Mouse (Mus musculus) left cerebral cortex, postnatal 4 days (tissue): Measurements from ENCODE around the gene Pgpep1l. TPM values are rescaled to one million over a fixed set of nuclear protein-coding genes. Genes with fewer than 3 reads are reported as not detected.
"Not testable (repeated sequence)": the region's sequence is repeated elsewhere in the genome, so short reads cannot be mapped to it uniquely, and the experiment has no call there.

ENCODE experiments used
- DNase-seq: peaks from one replicate; pipeline ENCODE4 v3.0.0-alpha.2; 2022
- intact Hi-C: fragments of 180-260 bp; cut with DNase I; formaldehyde crosslinking; loops from one replicate; pipeline ENCODE4 v1.15.1; 2025
- total RNA-seq, 2 experiments: library from RNA; stranded (reverse); gene quantifications; 2 replicates each; pipeline ENCODE4 v1.2.3; 2021

The Pgpep1l gene
- total RNA-seq, 2 experiments from 2014 or later, result not detected

- intact Hi-C loops, result no loop called here
These were observed 19.7 kb upstream of the Pgpep1l start for GRCm38 (mm10) chr7:68283776-68284175.

GRCm38 (mm10) chr7:68283133-68283520, 19.1 kb upstream of the Pgpep1l start:
- intact Hi-C loops, DNase-seq: not testable (repeated sequence)

More at GRCm38 (mm10) chr7:68283776-68284175, 19.7 kb upstream of the Pgpep1l start:
- DNase-seq, result no peak

GRCm38 (mm10) chr7:68282304-68283132, 18.5 kb upstream of the Pgpep1l start:
- intact Hi-C loops, result no loop called here
- no peak for DNase-seq

GRCm38 (mm10) chr7:68281341-68281740, 17.3 kb upstream of the Pgpep1l start:
- no peak for DNase-seq
- intact Hi-C loops, result no loop called here

- no peak for DNase-seq
These were observed 16.4 kb upstream of the Pgpep1l start for GRCm38 (mm10) chr7:68280352-68280869.

GRCm38 (mm10) chr7:68279481-68279880, 15.4 kb upstream of the Pgpep1l start:
- intact Hi-C loops, result no loop called here
- no peak for DNase-seq

More at GRCm38 (mm10) chr7:68280352-68280869, 16.4 kb upstream of the Pgpep1l start:
- intact Hi-C loops, result no loop called here

- intact Hi-C loops, result no loop called here
- no peak for DNase-seq
These were observed 14.9 kb upstream of the Pgpep1l start for GRCm38 (mm10) chr7:68278908-68279307.

- intact Hi-C loops, result no loop called here
- DNase-seq, result no peak
These were observed 14.4 kb upstream of the Pgpep1l start for GRCm38 (mm10) chr7:68278385-68278784.

- DNase-seq, result no peak
- intact Hi-C loops, result no loop called here
These were observed 13.9 kb upstream of the Pgpep1l start for GRCm38 (mm10) chr7:68277897-68278270.

- peak; percentile 50 for DNase-seq
- intact Hi-C loops, result no loop called here
These were observed 13.2 kb upstream of the Pgpep1l start for GRCm38 (mm10) chr7:68277054-68277896.

- intact Hi-C loops, result no loop called here
- no peak for DNase-seq
These were observed 12.1 kb upstream of the Pgpep1l start for GRCm38 (mm10) chr7:68275838-68276731.

GRCm38 (mm10) chr7:68275445-68275837, 11.4 kb upstream of the Pgpep1l start:
- DNase-seq, intact Hi-C loops: not testable (repeated sequence)

GRCm38 (mm10) chr7:68274951-68275350, 10.9 kb upstream of the Pgpep1l start:
- intact Hi-C loops, result no loop called here
- no peak for DNase-seq

- DNase-seq, result no peak
- intact Hi-C loops, result no loop called here
These were observed 10.2 kb upstream of the Pgpep1l start for GRCm38 (mm10) chr7:68274218-68274617.

GRCm38 (mm10) chr7:68273515-68273914, 9.5 kb upstream of the Pgpep1l start, which contains the start of gene Fam169b:
Gene Fam169b, plus strand, starts transcription at chr7:68273839.
- no peak for DNase-seq
- intact Hi-C loops, result no loop called here

GRCm38 (mm10) chr7:68272607-68273006, 8.6 kb upstream of the Pgpep1l start:
- intact Hi-C loops, result no loop called here

GRCm38 (mm10) chr7:68271816-68272215, 7.8 kb upstream of the Pgpep1l start:
- no peak for DNase-seq
- intact Hi-C loops, result no loop called here

More at GRCm38 (mm10) chr7:68272607-68273006, 8.6 kb upstream of the Pgpep1l start:
- DNase-seq, result no peak

- DNase-seq, result no peak
- intact Hi-C loops, result no loop called here
These were observed 6.5 kb upstream of the Pgpep1l start for GRCm38 (mm10) chr7:68270551-68270950.

GRCm38 (mm10) chr7:68266691-68267090, 2.7 kb upstream of the Pgpep1l start:
- intact Hi-C loops, result no loop called here
- no peak for DNase-seq

GRCm38 (mm10) chr7:68265391-68265790, 1.4 kb upstream of the Pgpep1l start:
- intact Hi-C loops, result no loop called here
- DNase-seq, result no peak
